Mouse (Mus musculus): Measurements from ENCODE around the gene Gfpt2.

- TF ChIP-seq TCF12 (IDR thresholded peaks at IDR 0.05; ENCODE audit: insufficient read depth, poor library complexity, severe bottlenecking) (no peak), POLR2A (IDR thresholded peaks at IDR 0.05; ENCODE audit: insufficient read length, low read depth) (no peak), MYOD1 (IDR thresholded peaks at IDR 0.05; ENCODE audit: control insufficient read depth in 1 of 3, insufficient read length in 2 of 3, low read depth in 2 of 3) (no peak), MAX (IDR thresholded peaks at IDR 0.05; ENCODE audit: low read depth) (no peak), E2F4 (IDR thresholded peaks at IDR 0.05; ENCODE audit: insufficient read depth) (no peak)
These were observed 52.0 kb downstream of the Gfpt2 start for GRCm38 (mm10) chr11:49845958-49846357.
